Mouse (Mus musculus): Measurements from ENCODE around the gene Nepn. TPM values are rescaled to one million over a fixed set of nuclear protein-coding genes. Genes with fewer than 3 reads are reported as not detected.
"Not testable (repeated sequence)": the region's sequence is repeated elsewhere in the genome, so short reads cannot be mapped to it uniquely, and the experiment has no call there.

Gene Nepn
- total RNA-seq (2021) = under 1 TPM; 0.15 to 0.19 TPM
- long read RNA-seq, experiment 1, partial matches to known transcripts = 1 of 1 reads
- long read RNA-seq, experiment 1, other reads (novel, unspliced or antisense) = 0 of 1 reads
- long read RNA-seq, experiment 2, partial matches to known transcripts = 0 of 1 reads
- long read RNA-seq, experiment 2, other reads (novel, unspliced or antisense) = 0 of 1 reads

GRCm38 (mm10) chr10:52388922-52389430 lies at the start of gene Nepn:
TSS of gene Nepn (plus strand) at chr10:52388972.
- DNase-seq = no peak

- DNase-seq = not testable (repeated sequence)
Observed at GRCm38 (mm10) chr10:52343324-52343723, 45.4 kb upstream of the Nepn start.

DNA sequence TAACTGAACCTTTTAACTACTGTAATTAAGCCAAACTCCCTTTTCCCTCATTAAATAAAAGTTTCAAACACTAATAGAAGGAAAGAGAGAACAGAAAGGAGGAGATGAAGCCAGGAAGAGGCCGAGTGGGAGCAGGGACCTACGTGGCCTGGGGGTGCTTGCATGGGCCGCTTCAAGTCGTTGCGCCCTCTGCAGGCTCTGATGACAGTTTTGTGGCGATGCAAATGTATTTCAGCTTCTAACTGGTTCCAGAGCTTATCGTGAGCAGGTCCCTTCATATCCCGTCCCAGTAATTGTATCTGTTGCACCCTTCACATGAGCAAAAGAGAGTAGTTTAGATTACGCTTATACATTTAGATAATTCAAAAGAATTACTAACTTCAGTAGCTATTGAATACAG lies 35.6 kb upstream of the Nepn start:
- no peak for DNase-seq

DNA sequence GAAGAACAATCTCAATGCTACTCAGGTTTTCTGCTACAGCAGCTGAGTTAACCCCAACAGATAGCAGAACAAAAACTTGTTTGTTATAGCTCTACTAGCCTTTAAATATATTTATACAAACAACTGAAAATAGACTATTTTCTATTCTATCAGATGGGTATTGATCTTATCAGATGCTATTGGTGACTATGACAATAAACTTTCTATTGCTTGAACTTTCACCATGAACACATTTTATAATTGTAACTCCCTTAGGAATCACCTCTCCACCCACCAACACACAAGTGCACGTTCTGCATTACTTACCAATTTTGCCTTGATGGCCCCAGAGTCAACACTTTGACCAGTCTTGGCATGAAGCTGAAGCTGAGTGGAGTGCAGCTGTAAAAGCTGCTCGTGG lies 30.3 kb upstream of the Nepn start, which contains the start of gene Gm26741:
Gene Gm26741 (plus strand): TSS at position 301 of the 400 bp plus-strand sequence.
- DNase-seq = no peak

DNA sequence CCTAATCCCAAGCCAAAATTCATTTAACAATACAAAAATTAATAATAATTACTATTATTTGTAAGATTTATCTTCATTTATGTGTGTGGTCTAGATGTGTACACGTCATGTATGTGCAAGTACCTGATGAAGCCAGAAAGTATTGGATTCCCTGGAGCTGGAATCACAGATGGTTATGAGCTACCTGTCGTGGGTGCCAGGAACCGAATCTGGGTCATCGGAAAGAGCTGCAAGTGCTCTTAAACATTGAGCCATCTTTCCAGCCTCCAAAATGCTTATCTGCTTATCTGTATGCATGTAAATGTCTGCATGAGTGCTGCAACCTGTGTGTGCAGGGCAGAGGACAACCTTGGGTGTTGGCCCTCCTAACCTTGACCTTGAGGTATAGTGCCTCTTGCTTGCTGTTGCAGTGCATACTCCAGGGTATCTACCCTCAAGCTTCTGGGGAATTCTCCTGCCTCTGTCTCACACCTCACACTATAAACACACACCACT lies 28.5 kb upstream of the Nepn start:
- DNase-seq = no peak

GRCm38 (mm10) chr10:52360862-52361609 lies 27.7 kb upstream of the Nepn start:
- no peak for DNase-seq

DNA sequence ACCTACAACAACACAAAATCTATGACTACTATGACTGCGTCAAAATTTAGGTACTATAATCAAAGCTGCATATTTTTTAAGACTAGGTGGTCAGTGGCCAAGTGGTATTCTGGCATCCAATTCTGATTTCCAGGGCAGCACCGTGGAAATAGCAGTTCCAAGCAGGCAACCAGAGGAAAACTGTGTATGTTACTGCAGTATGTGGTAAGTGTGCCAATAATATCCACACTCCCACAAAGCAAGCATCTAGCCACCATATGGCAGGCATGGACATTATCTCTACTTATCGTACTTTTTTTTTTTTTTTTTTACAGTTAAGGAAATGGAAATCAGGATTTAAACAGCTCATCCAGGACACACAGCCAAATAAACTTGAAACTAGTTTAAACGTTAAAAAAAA lies 20.4 kb upstream of the Nepn start:
- no peak for DNase-seq

GRCm38 (mm10) chr10:52373834-52374233 lies 14.9 kb upstream of the Nepn start:
- DNase-seq = no peak

GRCm38 (mm10) chr10:52374651-52375050 lies 14.1 kb upstream of the Nepn start:
- no peak for DNase-seq

- no peak for DNase-seq
Observed at GRCm38 (mm10) chr10:52376422-52376821, 12.3 kb upstream of the Nepn start.

DNA sequence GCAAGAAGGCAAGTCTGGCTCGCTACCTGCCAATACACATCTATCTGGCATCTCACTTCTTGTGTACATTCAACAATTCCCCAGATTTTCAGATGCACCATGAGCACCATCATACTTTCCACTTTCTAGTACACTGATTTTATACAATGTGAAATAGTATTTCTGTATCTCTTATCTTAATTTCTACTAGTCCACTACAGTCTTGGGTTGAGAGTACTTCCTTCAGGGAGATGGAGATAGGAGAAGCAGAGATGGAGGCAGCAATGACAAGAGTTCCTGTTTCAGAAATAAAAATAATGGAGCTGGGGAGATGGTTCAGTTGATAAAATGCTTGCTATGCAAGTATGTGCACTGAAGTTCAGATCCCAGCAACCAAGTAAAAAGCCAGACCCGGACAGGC lies 11.0 kb upstream of the Nepn start:
- DNase-seq = no peak

- no peak for DNase-seq
Observed at GRCm38 (mm10) chr10:52381321-52381801, 7.4 kb upstream of the Nepn start.

DNA sequence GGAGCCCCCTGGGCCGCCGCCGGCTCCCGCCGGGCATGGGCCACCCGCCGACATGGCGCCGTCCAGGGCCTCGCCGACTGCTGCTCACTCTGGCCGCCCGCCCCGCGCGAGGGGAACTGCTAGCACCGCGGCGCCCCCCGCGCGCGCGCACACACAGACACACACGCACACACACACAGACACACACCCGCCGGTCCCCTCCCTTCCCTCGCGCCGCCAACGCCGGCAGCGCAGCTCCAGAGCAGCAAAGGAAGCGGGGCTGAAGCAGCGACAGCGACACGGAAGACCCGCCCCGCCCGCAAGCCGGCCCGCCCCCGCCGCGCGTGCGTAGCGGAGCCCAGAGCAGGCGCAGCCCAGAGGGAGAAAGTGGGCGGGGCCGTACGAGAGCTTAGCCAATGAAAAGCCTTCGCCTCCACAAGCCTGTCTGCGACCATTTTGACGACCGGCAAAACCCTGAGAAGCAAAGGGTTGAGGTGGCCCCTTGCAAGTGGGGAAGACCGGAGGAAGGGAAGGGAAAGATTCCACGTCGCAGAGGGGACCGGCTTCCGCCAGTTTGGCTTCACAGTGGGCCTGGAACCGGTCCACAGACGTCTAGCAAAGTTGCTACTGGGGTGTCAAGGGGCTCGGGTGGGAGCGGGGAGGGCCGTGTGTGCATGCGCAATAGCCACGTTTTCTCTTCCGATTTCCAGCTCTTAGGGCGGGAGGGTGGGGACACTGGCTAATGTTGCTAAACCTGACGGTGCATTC lies 6.8 kb upstream of the Nepn start, which contains the start of gene Gopc:
Gene Gopc (minus strand): TSS at position 280 of the 747 bp plus-strand sequence.
- DNase-seq = peak; percentile 97

DNA sequence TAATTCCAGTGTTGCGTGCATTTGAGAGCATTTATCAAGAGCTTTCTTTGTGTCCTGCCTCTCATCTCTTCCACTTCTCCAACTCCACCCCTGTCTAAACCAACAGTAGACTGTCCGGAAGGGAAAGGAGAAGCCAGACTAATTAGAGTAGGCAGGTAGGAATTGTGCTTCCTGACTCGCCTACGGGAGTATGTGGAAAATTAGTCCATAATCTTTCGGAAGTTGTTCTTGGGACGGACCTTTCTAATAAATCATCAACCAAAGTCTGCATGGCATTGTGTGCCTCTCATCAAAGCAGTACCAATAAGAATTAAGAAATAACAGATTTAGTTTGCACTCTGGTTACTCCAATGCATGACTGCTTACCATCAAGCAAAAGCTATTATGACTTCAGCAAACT lies 5.8 kb upstream of the Nepn start:
- no peak for DNase-seq

- no peak for DNase-seq
Observed at GRCm38 (mm10) chr10:52383522-52383921, 5.2 kb upstream of the Nepn start.

- peak; percentile 27 for DNase-seq
Observed at GRCm38 (mm10) chr10:52384823-52385610, 3.8 kb upstream of the Nepn start.

GRCm38 (mm10) chr10:52387192-52387591 lies 1.6 kb upstream of the Nepn start:
- DNase-seq = no peak

GRCm38 (mm10) chr10:52389438-52389837 lies 666 bp downstream of the Nepn start:
- no peak for DNase-seq

GRCm38 (mm10) chr10:52391208-52391607 lies 2.4 kb downstream of the Nepn start:
- no peak for DNase-seq

- DNase-seq = no peak
Observed at GRCm38 (mm10) chr10:52396647-52397046, 7.9 kb downstream of the Nepn start.

- DNase-seq = no peak
Observed at GRCm38 (mm10) chr10:52398715-52399114, 9.9 kb downstream of the Nepn start.

- no peak for DNase-seq
Observed at GRCm38 (mm10) chr10:52399722-52400121, 10.9 kb downstream of the Nepn start.
